Mouse (Mus musculus): ENCODE measurements around the gene Bmp4.

Bmp4 gene

DNA sequence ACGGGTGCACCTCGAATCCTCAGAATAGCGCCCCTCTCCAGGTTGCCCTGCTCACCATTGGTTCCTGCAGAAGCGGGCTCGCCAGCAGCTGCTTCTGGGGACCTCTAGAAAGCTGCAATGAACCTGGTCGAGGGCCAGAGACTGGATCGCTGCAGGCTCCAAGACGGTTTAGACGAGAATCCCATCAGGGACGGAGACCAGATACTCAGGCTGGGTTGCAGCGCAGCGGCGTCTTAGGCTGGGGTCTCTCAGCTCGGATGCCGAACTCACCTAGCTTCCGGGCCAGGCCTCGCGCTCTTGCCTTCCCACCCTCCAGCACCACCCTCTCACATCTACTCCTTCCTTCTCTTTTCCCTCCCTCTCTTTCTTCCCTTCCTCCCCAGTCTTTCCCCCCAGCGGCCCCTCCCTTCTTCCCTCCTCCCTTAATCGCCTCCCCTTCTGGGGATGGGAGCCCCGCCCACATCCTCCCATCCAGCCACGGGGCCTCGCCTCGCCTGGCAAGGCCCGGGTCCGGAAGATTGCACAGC, at the start of gene Bmp4:
Gene Bmp4 (minus strand): TSS at position 421 of the 527 bp plus-strand sequence.
- no peaks in the 10 kb centered on the region for H3K36me3 ChIP-seq (ENCODE audit: control insufficient read depth, insufficient read depth, low read length, poor library complexity, severe bottlenecking)
- DNase-seq (ENCODE audit: low read depth, low spot score): no peak
- no peaks in the 10 kb centered on the region; the same call in 1 of the 2 replicates for H3K27me3 ChIP-seq (ENCODE audit: control insufficient read depth, insufficient read depth, low read length, poor library complexity, severe bottlenecking)

DNA sequence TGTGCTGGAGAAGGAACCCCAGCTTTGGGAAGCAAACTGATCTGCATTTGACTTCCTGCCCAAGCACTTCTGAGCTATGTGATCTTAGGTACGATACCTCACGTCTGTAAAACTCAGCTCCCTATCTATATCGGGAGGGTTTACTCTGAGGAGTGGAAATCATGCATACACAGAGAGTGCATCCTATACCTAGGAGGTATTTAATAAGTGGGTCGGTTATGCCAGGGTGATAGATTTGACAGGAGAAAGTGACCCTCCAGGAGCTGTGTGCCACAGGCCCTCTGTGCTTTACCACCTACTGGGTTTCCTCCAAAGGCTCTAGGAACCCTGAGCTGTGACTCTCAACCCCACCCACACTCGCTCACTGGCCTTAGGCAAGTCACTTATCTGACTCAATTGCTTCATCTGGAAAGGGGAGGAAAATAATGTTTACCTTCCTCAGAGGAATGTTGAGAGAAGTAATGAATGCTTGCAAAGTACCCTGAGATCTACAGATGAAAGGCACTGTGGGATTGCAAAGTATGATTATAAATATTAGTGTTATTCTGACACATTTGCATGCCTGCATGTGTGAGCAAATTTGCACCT, 49.1 kb upstream of the Bmp4 start:
- H3K27me3 ChIP-seq (ENCODE audit: control insufficient read depth, insufficient read depth, low read length, poor library complexity, severe bottlenecking): no peaks in the 10 kb centered on the region
- H3K36me3 ChIP-seq (ENCODE audit: control insufficient read depth, insufficient read depth, low read length, poor library complexity, severe bottlenecking): no peaks in the 10 kb centered on the region
- DNase-seq (ENCODE audit: low read depth, low spot score): no peak

DNA sequence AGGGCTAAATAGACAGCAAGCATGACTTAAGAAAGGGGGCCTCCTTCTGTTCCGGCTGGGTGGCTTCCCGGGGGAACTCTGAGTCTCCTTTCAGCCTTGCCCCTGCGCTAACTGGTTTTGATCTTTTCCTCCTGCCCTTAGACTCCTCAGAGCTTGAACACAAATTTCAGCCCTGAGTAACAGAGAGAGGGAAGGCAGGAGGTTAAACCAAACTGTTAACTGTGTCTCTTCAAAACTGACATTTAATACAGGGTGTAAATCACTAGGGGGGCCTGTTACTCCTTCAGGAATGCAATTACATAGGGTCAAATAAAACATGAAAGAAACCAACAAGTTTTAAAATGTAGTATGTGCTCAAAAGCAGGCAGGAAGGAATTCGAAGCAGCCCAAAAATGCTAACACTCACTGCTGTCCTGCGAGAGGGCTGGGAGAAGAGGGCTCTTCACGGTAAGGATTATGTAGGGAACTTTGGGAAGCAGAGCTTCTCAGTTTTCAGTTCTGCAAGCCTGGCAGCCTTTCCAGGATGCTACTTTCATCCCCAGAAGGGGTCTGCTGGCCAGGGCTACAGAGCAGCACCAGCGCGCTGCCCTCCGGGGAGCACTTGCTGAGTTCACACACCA, 46.1 kb upstream of the Bmp4 start:
- H3K27me3 ChIP-seq (ENCODE audit: control insufficient read depth, insufficient read depth, low read length, poor library complexity, severe bottlenecking): no peaks in the 10 kb centered on the region
- no peaks in the 10 kb centered on the region for H3K36me3 ChIP-seq (ENCODE audit: control insufficient read depth, insufficient read depth, low read length, poor library complexity, severe bottlenecking)
- no peak for DNase-seq (ENCODE audit: low read depth, low spot score)

DNA sequence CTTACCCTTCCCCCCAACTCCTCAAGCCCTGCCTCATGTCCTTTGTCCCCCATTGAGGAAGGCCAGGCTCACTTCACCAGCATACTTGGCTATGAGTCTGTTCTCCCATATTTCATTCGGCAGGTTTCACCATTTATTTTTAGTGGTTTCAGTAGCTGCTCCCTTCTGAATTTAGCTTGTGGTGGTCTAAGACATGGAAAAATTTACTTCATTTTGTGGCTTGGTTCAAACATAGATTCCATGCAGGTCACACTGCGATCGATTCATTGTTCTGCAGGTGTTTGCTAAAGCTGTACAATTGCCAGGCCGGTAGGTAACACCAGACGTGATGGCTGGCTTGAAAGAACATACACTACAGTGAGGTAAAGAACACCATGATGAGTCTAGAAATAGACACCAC, 39.8 kb upstream of the Bmp4 start:
- no peak for DNase-seq (ENCODE audit: low read depth, low spot score)
- H3K36me3 ChIP-seq (ENCODE audit: control insufficient read depth, insufficient read depth, low read length, poor library complexity, severe bottlenecking): no peaks in the 10 kb centered on the region
- H3K27me3 ChIP-seq (ENCODE audit: control insufficient read depth, insufficient read depth, low read length, poor library complexity, severe bottlenecking): no peaks in the 10 kb centered on the region

DNA sequence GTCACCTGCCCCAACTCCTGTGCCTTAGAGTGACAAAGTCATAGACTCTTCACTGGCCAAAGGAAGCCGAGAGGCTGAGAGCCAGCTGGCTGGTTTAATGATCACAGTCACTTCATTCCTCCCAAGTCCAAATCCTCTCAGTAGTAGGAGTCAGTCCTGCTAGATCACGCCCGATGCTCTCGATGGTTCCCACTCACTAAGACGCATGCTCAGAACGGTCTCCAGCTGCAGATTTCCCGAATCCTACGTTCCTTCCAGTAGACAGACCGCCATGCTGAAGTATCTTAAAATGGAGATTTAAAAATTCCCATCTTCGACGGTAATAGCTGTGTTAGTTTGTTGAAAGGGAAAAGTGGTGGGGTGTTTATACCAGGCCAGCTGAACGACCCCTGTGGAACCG, 36.8 kb upstream of the Bmp4 start:
- Histone ChIP-seq H3K27me3 (ENCODE audit: control insufficient read depth, insufficient read depth, low read length, poor library complexity, severe bottlenecking) (no peaks in the 10 kb centered on the region), H3K36me3 (ENCODE audit: control insufficient read depth, insufficient read depth, low read length, poor library complexity, severe bottlenecking) (no peaks in the 10 kb centered on the region)
- DNase-seq (ENCODE audit: low read depth, low spot score): no peak

DNA sequence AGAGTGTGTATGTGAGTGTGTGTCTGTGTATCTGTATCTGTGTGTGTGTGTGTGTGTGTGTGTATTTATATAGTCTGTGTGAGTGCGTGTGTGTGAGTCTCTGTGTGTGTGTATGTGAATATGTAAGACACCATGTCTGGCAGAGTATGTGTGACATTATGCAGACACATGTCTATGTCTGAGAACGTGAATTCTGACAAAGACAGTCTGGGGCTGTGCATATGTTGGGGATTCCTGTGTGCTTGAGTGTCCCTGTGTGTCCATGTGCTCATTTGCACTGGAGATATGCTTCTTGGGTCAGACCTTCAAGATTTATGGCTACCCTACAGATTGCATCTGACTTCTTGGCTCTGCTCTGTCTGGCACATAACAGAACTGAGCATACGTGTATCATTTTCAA, 31.4 kb upstream of the Bmp4 start:
- Histone ChIP-seq H3K36me3 (ENCODE audit: control insufficient read depth, insufficient read depth, low read length, poor library complexity, severe bottlenecking) (no peaks in the 10 kb centered on the region), H3K27me3 (ENCODE audit: control insufficient read depth, insufficient read depth, low read length, poor library complexity, severe bottlenecking) (no peaks in the 10 kb centered on the region)
- DNase-seq (ENCODE audit: low read depth, low spot score): no peak

DNA sequence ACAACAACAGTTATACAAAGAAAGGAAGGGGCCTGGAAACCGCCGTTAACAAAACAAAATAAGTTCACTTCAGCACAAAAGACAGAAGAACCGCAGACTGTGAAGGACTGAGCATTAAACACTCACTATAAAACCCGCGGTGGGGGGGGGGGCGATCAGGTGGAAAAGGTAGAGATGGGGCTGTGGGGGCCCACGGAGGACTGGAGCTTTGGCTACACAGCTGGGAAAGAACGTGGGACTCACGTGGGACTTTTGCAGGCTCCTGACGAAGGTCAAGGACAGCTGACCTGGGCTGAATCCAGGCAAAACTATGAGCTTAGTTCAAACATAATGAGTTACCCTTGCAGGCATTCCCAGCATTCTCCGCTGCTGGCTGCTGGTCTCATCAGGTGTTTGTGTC, 28.8 kb upstream of the Bmp4 start:
- DNase-seq (ENCODE audit: low read depth, low spot score): no peak
- Histone ChIP-seq H3K27me3 (ENCODE audit: control insufficient read depth, insufficient read depth, low read length, poor library complexity, severe bottlenecking) (no peaks in the 10 kb centered on the region), H3K36me3 (ENCODE audit: control insufficient read depth, insufficient read depth, low read length, poor library complexity, severe bottlenecking) (no peaks in the 10 kb centered on the region)

DNA sequence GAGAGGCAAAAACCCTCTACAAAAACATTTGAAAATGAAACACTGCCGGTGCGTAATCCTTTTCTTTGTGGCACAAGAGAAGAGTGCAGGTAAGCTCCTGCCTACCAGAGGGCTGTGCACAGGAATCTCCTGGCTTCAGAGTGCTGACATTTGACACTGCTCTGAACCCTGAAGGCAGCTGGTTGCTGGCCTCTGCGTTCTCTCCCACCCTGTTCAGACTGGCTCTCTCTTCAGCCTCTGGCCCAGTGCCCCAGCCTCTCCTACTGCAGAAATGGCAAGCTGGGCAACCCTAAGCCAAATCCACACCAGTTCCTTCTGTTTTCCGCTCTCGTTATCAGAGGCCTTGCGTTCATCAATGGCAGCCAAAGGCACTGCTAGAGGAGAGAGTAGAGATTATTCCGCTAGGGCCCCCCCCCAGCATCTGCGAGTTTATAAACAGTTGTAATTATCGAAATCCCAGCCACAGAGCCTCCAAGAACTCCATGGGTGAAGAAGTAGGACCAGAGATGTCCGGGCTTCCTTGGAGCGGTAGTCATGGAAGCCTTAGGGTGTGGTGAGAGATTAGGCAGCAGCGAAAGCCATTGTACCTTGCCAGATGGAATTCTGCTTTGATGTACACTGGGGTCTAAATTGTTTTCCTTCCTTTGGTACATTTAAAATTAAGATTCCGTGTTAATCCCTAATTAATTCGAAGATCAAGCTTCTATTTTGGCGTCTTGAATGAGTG, 28.1 kb upstream of the Bmp4 start:
- Histone ChIP-seq H3K36me3 (ENCODE audit: control insufficient read depth, insufficient read depth, low read length, poor library complexity, severe bottlenecking) (no peaks in the 10 kb centered on the region), H3K27me3 (ENCODE audit: control insufficient read depth, insufficient read depth, low read length, poor library complexity, severe bottlenecking) (no peaks in the 10 kb centered on the region)
- no peak for DNase-seq (ENCODE audit: low read depth, low spot score)

DNA sequence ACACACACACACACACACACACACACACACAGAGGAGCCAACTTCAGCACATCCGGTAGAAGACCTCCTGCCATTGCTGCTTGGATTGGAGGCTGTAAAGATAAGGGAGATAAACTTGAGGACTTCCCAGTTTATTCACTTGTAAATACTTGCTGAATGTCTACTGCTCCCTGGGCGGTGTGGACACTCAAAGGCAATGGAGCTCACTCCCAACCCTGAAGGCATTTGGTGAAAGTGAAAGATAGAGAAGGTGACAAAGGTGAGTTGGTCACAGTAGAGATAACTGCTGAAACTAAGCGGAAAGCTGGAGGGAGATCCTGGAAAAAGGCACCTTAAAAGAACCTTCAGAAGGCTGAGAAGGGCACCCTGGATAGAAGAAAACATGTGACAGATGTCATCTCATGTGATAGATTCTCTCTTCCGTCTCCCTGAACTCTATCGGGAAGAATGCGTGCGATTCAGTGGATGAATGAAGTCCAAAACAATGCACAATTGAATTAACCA, 22.1 kb upstream of the Bmp4 start:
- Histone ChIP-seq H3K36me3 (ENCODE audit: control insufficient read depth, insufficient read depth, low read length, poor library complexity, severe bottlenecking) (no peaks in the 10 kb centered on the region), H3K27me3 (ENCODE audit: control insufficient read depth, insufficient read depth, low read length, poor library complexity, severe bottlenecking) (no peaks in the 10 kb centered on the region)
- no peak for DNase-seq (ENCODE audit: low read depth, low spot score)

DNA sequence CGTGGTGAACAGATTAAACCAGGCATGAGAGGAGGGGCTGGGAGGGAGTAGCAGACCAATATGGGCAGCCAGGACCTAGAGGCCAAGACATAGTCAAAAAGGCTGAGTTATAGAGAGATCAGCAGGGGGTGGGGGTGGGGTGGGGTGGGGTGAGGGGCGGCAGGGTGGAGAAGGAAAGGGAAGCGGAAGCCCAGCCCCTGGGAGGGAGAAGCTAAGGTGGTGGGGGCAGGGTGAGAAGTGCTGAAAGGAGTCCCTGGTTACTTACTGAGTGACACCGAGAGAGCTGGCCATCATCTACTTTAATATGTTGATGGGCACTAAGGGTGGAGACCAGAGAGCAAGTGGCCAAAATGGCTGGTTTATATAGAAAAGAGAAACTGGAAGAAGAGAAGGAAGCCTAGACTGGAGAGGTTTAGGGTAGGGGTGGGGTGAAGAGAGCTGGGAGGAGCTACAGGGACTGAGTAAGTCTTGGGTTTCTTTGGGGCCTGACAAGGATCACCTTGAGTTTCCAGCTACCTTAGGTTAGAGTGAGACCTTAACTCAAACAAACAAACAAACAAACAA, 20.2 kb upstream of the Bmp4 start:
- H3K36me3 ChIP-seq (ENCODE audit: control insufficient read depth, insufficient read depth, low read length, poor library complexity, severe bottlenecking): no peaks in the 10 kb centered on the region
- H3K27me3 ChIP-seq (ENCODE audit: control insufficient read depth, insufficient read depth, low read length, poor library complexity, severe bottlenecking): no peaks in the 10 kb centered on the region
- no peak for DNase-seq (ENCODE audit: low read depth, low spot score)

DNA sequence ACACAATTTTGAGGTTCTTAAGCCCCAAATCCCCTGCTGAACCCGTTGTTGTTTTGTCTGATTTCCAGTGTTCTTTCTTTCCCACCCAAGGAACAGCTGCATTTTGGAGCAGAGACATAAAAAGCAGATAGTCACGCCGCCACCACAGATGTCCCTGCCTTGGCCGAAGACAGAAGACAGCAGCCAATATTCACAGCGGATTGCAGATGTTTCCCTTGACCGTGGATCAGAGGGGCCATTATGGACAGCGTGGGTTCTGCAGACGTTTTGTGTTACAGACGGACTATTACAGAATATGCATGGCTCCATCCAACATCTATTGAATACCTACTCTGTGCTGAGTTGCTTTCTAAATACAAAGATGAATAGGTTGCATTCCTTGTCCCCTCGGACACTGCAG, 18.5 kb upstream of the Bmp4 start:
- H3K36me3 ChIP-seq (ENCODE audit: control insufficient read depth, insufficient read depth, low read length, poor library complexity, severe bottlenecking): no peaks in the 10 kb centered on the region
- no peak for DNase-seq (ENCODE audit: low read depth, low spot score)
- H3K27me3 ChIP-seq (ENCODE audit: control insufficient read depth, insufficient read depth, low read length, poor library complexity, severe bottlenecking): no peaks in the 10 kb centered on the region

DNA sequence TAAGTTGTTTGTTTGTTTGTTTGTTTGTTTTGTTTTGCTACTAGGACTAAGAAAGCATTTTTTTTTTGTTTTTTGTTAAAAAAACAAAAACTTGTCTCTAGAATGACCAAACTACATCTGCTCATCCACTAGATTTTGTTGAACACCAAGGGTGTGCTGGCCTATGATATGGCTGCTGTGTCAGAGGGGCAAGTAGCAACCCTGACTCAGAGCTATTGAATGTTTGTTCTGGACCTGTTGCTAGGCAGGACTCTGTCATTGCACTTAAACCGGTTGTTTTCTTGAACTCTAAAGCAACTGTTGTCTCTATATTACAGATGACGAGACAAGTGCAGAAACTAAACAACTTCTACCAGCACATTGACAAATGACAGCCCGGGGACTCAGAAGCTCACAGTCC, 17.9 kb upstream of the Bmp4 start:
- Histone ChIP-seq H3K36me3 (ENCODE audit: control insufficient read depth, insufficient read depth, low read length, poor library complexity, severe bottlenecking) (no peaks in the 10 kb centered on the region), H3K27me3 (ENCODE audit: control insufficient read depth, insufficient read depth, low read length, poor library complexity, severe bottlenecking) (no peaks in the 10 kb centered on the region)
- no peak for DNase-seq (ENCODE audit: low read depth, low spot score)

DNA sequence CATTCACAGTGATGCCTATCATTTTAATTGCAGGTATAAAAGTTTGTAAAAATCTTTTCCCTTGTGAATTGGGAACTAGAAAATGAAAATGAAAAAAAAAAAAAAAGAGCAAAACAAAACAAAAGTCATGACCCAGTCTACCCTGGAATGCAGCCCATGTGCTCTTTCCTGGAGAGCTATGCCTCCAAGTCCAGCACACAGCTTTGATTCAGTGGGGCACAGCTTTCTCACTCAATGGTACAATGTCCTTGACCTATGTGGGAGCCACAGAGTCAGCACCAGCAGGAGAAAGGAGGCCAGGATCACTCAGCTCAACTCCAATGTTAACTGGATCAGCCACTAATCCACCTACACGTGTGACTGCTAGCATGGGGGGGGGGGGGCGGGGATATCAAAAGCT, 9.5 kb upstream of the Bmp4 start:
- DNase-seq (ENCODE audit: low read depth, low spot score): no peak
- Histone ChIP-seq H3K27me3 (ENCODE audit: control insufficient read depth, insufficient read depth, low read length, poor library complexity, severe bottlenecking) (no peaks in the 10 kb centered on the region; the same call in 1 of the 2 replicates), H3K36me3 (ENCODE audit: control insufficient read depth, insufficient read depth, low read length, poor library complexity, severe bottlenecking) (no peaks in the 10 kb centered on the region)

DNA sequence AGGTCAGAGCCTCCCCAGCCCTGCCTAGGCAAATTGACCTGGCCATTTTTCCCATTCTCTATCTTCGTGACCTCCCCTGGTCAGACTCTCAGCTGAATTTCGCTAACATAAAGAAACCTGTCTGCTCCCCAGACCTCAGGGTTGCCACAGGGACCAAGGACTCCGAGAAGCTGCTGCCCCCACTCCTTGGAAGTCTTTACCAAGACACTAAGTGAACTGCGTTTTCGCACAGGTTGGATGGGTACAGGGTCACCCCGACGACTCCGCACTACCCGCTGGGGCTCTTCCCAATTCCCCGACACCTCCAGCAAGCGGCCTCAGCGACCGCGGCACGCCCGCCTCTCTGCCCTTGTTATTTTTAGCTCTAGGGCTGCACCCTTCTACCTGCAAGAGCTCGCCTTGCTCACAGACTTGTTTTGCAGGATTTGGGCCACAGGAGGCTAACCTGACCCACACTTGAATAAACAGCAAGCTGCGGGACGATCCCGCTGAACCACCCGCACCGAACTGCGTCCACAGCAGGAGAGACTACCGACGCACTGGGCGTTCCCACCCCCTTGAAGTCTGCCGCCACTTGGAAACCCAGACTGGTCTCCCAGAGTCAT, 7.7 kb upstream of the Bmp4 start:
- H3K27me3 ChIP-seq (ENCODE audit: control insufficient read depth, insufficient read depth, low read length, poor library complexity, severe bottlenecking): no peaks in the 10 kb centered on the region; the same call in 1 of the 2 replicates
- H3K36me3 ChIP-seq (ENCODE audit: control insufficient read depth, insufficient read depth, low read length, poor library complexity, severe bottlenecking): no peaks in the 10 kb centered on the region
- no peak for DNase-seq (ENCODE audit: low read depth, low spot score)

Measured in splenic B cell, adult 2 months (primary cell).